Mouse (Mus musculus): ENCODE data around the gene Trip4.

Trip4 gene

GRCm38 (mm10) chr9:65834628-65835354, 73.8 kb downstream of the Trip4 start:
- no peak for DNase-seq (ENCODE audit: low spot score)

GRCm38 (mm10) chr9:65833640-65834039, 75.0 kb downstream of the Trip4 start:
- DNase-seq (ENCODE audit: low spot score), result no peak

- DNase-seq (ENCODE audit: low spot score), result no peak
These were observed 75.4 kb downstream of the Trip4 start for GRCm38 (mm10) chr9:65833230-65833629.

- no peak for DNase-seq (ENCODE audit: low spot score)
These were observed 76.6 kb downstream of the Trip4 start for GRCm38 (mm10) chr9:65832041-65832440.

DNA sequence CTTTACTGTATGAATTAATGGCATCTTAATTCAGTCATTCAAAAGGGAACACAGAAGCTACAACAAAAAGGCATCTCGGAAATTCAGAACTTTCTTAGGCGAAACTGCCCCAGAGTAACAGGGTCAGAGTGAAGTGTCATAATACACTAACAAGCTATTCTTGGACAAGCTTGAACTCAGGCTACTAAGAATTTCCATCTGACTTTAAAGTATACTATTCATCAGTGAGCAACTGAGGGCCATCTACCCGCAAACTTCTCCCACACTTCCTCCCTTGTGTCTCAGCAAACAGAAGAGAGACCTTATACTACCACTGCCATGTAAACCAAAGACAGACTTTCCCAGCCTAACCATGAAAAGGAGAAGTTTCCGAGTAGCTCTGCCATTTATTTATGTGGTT, 77.4 kb downstream of the Trip4 start:
- no peak for DNase-seq (ENCODE audit: low spot score)

GRCm38 (mm10) chr9:65830255-65830654, 78.3 kb downstream of the Trip4 start:
- DNase-seq (ENCODE audit: low spot score), result no peak

DNA sequence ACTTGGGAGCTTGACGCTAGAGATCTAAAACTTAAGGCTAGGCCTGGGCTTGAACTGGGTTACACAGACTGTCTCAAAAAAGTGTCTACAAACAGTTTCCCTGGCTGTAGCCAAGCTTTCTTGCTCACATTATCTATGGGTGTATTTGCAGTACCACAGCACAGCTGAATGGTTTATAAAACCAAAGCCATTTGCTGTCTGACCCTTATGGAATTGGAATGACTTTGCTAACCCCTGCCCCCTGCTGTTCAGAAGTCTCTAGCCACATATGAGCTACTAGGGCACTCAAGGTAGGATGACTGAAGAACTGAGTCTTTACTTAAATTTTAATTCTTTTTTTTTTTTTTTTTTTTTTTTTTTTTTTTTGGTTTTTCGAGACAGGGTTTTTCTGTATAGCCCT, 79.2 kb downstream of the Trip4 start:
- peak; percentile 60 for DNase-seq (ENCODE audit: low spot score)

DNA sequence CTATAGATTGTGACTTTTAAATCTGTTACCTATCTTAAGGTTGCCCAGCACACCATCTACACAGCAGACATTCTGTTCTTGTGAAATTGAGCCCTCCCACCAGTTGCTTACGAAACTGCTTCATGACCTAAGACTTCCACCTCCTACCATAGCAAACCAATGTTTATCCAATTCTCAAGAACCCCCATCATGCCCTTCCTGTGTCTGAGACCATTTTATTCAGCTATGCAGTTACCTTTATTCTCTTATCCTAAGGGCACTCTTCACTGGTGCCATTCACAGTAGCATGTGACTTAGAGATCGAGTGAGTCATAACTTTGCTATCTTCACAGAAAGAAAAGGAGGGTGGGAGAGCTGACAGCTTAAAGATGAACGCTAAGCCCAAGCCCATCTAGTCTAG, 80.1 kb downstream of the Trip4 start:
- DNase-seq (ENCODE audit: low spot score), result no peak

- DNase-seq (ENCODE audit: low spot score), result no peak
These were observed 80.6 kb downstream of the Trip4 start for GRCm38 (mm10) chr9:65828016-65828403.

DNA sequence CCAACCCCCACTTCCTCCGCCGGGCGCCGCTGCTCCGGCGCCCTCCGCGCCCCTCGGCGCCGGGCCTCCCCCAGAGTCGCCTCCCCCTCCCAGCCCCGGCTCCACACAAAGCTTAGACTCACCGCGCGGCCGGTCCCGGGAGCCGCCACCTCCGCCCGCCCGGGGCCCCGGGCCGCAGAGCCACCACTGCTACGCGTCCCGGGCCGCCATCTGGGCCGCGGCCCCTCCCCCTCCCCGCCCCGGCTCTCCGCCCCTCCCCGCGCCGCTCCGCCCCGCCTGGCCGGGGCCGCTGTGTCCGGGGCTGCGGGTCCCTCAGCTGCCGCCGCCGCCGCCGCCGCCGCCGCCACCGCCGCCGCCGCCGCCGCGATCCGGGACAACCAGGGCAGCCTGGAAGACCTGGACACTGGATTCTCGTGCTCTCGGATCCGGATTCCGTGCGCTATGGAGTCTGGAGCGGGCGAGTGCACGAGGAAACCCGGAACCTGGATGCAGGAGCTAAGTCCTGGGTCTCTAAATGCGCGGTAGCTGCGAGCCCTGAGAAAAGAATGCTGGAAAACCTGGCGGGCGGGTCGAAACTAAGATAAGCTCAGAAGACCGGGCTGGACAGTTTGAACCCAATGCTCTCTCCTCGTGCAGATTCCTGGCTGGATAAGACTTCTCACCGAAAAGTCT, 81.1 kb downstream of the Trip4 start, which contains the start of gene Zfp609:
Gene Zfp609, minus strand, starts transcription at position 221 of the 672 bp plus-strand sequence.
- DNase-seq (ENCODE audit: low spot score), result peak; percentile 95

GRCm38 (mm10) chr9:65826588-65827343, 81.8 kb downstream of the Trip4 start:
- peak; percentile 46 for DNase-seq (ENCODE audit: low spot score)

- DNase-seq (ENCODE audit: low spot score), result no peak
These were observed 82.4 kb downstream of the Trip4 start for GRCm38 (mm10) chr9:65826226-65826587.

DNA sequence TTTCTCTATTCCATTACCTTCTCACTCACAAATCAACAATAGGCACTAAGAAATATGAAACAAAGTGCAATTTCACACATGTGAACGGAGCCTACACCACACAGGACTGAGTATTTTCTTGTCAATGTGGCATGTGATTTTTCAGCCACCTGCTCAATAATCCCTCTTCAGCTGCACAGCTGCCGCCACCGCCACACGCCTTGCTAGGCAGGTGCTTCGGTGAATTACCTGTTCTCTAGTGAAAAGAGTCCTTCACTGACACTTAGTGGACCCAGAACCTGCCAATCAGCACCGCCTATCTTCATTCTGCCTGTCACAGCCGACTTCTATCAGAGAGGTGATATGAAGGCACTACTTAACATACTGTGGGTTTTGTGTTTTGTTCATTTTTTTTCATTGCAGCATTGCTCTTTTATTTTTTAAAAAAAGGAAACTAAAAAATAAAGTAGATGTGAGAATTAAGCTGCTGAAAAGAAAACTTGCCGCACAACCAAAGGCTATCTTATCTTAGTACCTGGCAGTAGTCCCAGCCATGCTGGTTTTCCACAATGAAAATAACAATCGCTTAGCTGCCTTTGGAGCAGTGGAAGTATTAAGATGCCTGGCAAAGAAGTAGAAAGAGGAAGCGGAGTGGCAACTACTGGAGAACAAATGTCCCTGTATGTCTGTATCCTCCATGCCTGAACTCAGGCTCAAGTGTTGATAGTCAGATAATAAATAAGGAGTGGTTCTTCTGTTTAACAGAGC, 84.7 kb downstream of the Trip4 start:
- DNase-seq (ENCODE audit: low spot score), result no peak

GRCm38 (mm10) chr9:65822011-65822410, 86.6 kb downstream of the Trip4 start:
- DNase-seq (ENCODE audit: low spot score), result no peak

DNA sequence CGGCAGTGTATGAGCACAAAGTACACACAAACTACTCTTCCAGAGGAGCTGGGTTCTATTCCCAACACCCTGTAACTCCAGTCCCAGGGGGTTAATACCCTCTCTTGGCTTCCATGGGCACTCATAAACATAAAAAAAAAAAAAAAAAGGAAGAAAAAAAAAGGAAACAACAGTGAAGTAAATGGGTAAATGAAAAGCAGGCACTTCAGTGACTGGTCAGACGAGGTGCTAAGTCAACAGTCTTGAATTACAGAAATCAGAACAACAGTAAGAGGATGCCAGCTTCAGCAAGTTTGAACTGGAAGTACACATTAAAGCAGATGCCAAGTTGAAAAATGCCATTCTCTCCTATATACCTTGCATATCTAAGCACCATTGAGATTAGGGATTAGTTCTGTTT, 88.3 kb downstream of the Trip4 start:
- DNase-seq (ENCODE audit: low spot score), result no peak

DNA sequence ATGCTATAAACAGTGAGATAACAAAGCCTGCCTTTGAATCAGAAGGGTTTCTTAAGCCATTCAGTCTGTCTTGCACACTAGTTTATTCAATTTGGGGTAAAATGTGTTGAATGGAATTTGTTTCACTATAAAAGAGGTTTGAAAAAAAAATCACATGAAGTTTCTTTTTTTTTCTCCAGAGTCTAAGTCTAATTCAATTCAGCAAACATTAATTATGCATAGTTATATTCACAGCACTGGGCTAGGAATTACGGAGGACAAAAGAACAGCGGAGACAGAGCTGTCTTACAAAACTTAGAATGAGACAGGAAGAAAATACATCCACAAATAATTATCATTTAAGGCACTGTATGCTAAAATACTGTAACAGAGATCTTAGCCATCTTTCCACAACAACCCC, 90.2 kb downstream of the Trip4 start:
- DNase-seq (ENCODE audit: low spot score), result no peak

DNA sequence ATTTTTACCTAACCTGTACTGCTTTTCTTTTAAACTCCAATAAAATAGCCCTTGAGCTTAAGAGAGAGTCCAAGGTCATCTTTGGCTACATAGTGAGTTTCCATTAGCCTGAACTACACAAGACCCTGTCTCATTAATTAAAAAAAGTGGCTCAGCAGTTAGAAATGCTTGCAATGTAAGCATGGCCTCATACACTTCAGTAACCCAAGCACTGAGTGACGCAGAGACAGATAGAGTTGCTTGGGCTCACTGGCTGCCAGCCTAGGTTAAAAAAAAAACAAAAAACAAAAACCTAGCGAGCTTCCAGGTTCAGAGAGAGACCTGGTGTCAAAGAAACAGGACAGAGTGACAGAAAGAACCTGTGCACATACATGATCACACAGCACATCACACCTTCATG, 95.8 kb downstream of the Trip4 start:
- DNase-seq (ENCODE audit: low spot score), result no peak

- no peak for DNase-seq (ENCODE audit: low spot score)
These were observed 96.8 kb downstream of the Trip4 start for GRCm38 (mm10) chr9:65811784-65812183.

GRCm38 (mm10) chr9:65807818-65808217, 100.8 kb downstream of the Trip4 start:
- no peak for DNase-seq (ENCODE audit: low spot score)

GRCm38 (mm10) chr9:65807251-65807650, 101.3 kb downstream of the Trip4 start:
- DNase-seq (ENCODE audit: low spot score), result no peak

GRCm38 (mm10) chr9:65799770-65800169, 108.8 kb downstream of the Trip4 start:
- no peak for DNase-seq (ENCODE audit: low spot score)

DNA sequence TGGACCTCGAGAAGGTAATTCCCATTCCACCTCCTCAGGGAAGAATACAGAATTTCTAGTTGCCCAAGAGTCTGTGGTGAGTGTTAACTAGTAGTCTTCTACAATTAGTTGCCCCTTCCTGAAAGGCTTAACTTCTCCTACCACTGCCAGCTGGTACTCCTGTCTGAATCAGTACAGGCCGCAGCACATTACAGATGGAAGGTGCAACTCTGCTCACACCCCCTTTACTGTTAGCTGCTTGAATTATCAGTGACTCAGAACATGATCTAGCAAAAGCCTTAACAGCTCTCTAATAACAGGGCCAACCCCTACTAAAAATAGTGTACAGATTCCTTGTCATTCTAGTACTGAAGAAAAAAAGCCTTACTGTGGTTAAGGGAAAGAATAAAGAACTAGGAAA, 112.9 kb downstream of the Trip4 start:
- DNase-seq (ENCODE audit: low spot score), result no peak

Data from urinary bladder, postnatal 14 days (tissue).